Mouse (Mus musculus) CH12.LX (cell line): ENCODE measurements around the gene Ell2. TPM values are rescaled to one million over a fixed set of nuclear protein-coding genes. Genes with fewer than 3 reads are reported as not detected.
A peak's percentile ranks its signal among the peaks of the same experiment; 100 is the strongest.

Source experiments
- DNase-seq: peaks from one replicate; pipeline ENCODE4 v3.0.0-alpha.2; 2013; ENCODE audit errors: extremely low read depth
- H3K27ac ChIP-seq: 2 replicates; pipeline ENCODE4 v1.5.1; 2012; ENCODE audit warnings: low read depth, mild to moderate bottlenecking, control low read depth, moderate library complexity; ENCODE audit not compliant: insufficient read depth
- H3K27me3 ChIP-seq: replicated peaks from 2 replicates; pipeline ENCODE3; 2012; ENCODE audit warnings: inconsistent platforms
- H3K36me3 ChIP-seq, 2 experiments: replicated peaks in 1 of 2; 2 replicates each; pipeline versions ENCODE3 to v1.6.1; 2012; ENCODE audit warnings: inconsistent platforms in 1 of 2, low read length in 1 of 2, mild to moderate bottlenecking in 1 of 2, mixed read lengths in 1 of 2, moderate library complexity in 1 of 2; ENCODE audit not compliant: control insufficient read depth in 1 of 2, insufficient read depth in 1 of 2
- H3K4me1 ChIP-seq, 2 experiments: 2 replicates each; pipeline ENCODE4 v1.6.1; 2012; ENCODE audit warnings: inconsistent platforms in 1 of 2, moderate library complexity in 1 of 2; ENCODE audit not compliant: insufficient read depth in 2 of 2, control insufficient read depth in 1 of 2
- H3K4me2 ChIP-seq: 2 replicates; pipeline ENCODE4 v1.6.1; 2012; ENCODE audit warnings: low read depth, mild to moderate bottlenecking, control low read depth; ENCODE audit not compliant: poor library complexity, insufficient read depth, severe bottlenecking
- H3K4me3 ChIP-seq, 3 experiments: fragments of 150-350 bp in 1 of 3; sonication (generic) in 1 of 3; replicated peaks in 1 of 3; 2 replicates each; pipeline versions ENCODE3 to v1.5.1; 2011 to 2012; ENCODE audit warnings: low read depth in 2 of 3, low read length in 2 of 3, mild to moderate bottlenecking in 2 of 3, moderate library complexity in 2 of 3, control low read depth in 1 of 3, improper control_type of control experiment in 1 of 3, inconsistent platforms in 1 of 3, mixed read lengths in 1 of 3; ENCODE audit not compliant: poor library complexity in 1 of 3
- H3K79me2 ChIP-seq: replicated peaks from 2 replicates; pipeline ENCODE4 v1.6.1; 2012; ENCODE audit warnings: mild to moderate bottlenecking, moderate library complexity; ENCODE audit not compliant: control insufficient read depth, poor library complexity, insufficient read depth, severe bottlenecking; ENCODE audit errors: extremely low read depth
- H3K9ac ChIP-seq: 2 replicates; pipeline ENCODE4 v1.6.1; 2012; ENCODE audit warnings: low read depth, mild to moderate bottlenecking, control low read depth, moderate library complexity; ENCODE audit not compliant: insufficient read depth
- H3K9me3 ChIP-seq: replicated peaks from 2 replicates; pipeline ENCODE3; 2012; ENCODE audit warnings: low read length, inconsistent platforms, mixed read lengths
- BHLHE40 ChIP-seq: IDR thresholded peaks from 2 replicates; pipeline ENCODE4 v1.6.1; 2011; ENCODE audit warnings: mild to moderate bottlenecking, low read depth, low read length, improper control_type of control experiment
- CHD1 ChIP-seq: IDR thresholded peaks from 2 replicates; pipeline ENCODE4 v1.6.1; 2012; ENCODE audit warnings: low read depth, low read length, improper control_type of control experiment, inconsistent platforms
- CHD2 ChIP-seq: IDR thresholded peaks from 2 replicates; pipeline ENCODE4 v1.6.1; 2011; ENCODE audit warnings: low read length, improper control_type of control experiment
- E2F4 ChIP-seq: IDR thresholded peaks from 2 replicates; pipeline ENCODE4 v1.6.1; 2011; ENCODE audit warnings: low read depth, low read length, improper control_type of control experiment; ENCODE audit not compliant: insufficient replicate concordance
- ELF1 ChIP-seq: IDR thresholded peaks from 2 replicates; pipeline ENCODE4 v1.6.1; 2014; ENCODE audit warnings: low read depth, mild to moderate bottlenecking, inconsistent platforms, low read length, improper control_type of control experiment
- EP300 ChIP-seq: IDR thresholded peaks from 2 replicates; pipeline ENCODE4 v1.6.1; 2011; ENCODE audit warnings: low read length, improper control_type of control experiment
- HCFC1 ChIP-seq: IDR thresholded peaks from 2 replicates; pipeline ENCODE4 v1.6.1; 2012; ENCODE audit warnings: low read depth, mild to moderate bottlenecking, inconsistent platforms, low read length, improper control_type of control experiment
- IRF4 ChIP-seq: IDR thresholded peaks from 2 replicates; pipeline ENCODE4 v1.6.1; 2014; ENCODE audit warnings: low read depth, mild to moderate bottlenecking, inconsistent platforms, low read length, improper control_type of control experiment
- JUN ChIP-seq: IDR thresholded peaks from 2 replicates; pipeline ENCODE4 v1.6.1; 2011; ENCODE audit warnings: low read depth, mild to moderate bottlenecking, low read length, improper control_type of control experiment, moderate library complexity; ENCODE audit not compliant: insufficient read depth
- JUND ChIP-seq: conservative IDR thresholded peaks from 2 replicates; pipeline ENCODE4 v1.6.1; 2011; ENCODE audit warnings: low read depth, low read length, improper control_type of control experiment
- KAT2A ChIP-seq: IDR thresholded peaks from 2 replicates; pipeline ENCODE4 v1.6.1; 2012; ENCODE audit warnings: low read length, improper control_type of control experiment, inconsistent platforms; ENCODE audit not compliant: insufficient replicate concordance
- MEF2A ChIP-seq: IDR thresholded peaks from 2 replicates; pipeline ENCODE4 v1.6.1; 2014; ENCODE audit warnings: low read depth, mild to moderate bottlenecking, inconsistent platforms, low read length, improper control_type of control experiment, borderline replicate concordance
- MXI1 ChIP-seq: IDR thresholded peaks from 2 replicates; pipeline ENCODE4 v1.6.1; 2011; ENCODE audit warnings: mild to moderate bottlenecking, low read depth, low read length, improper control_type of control experiment
- MYC ChIP-seq: IDR thresholded peaks from 2 replicates; pipeline ENCODE4 v1.6.1; 2011; ENCODE audit warnings: low read depth, mild to moderate bottlenecking, improper control_type of control experiment, low read length
- NELFE ChIP-seq: IDR thresholded peaks from 2 replicates; pipeline ENCODE4 v1.6.1; 2011; ENCODE audit warnings: low read depth, low read length, improper control_type of control experiment
- PAX5 ChIP-seq: IDR thresholded peaks from 2 replicates; pipeline ENCODE4 v1.6.1; 2012; ENCODE audit warnings: low read length, inconsistent platforms, mixed read lengths
- POLR2A ChIP-seq: IDR thresholded peaks from 2 replicates; pipeline ENCODE4 v1.6.1; 2011; ENCODE audit warnings: low read depth, mild to moderate bottlenecking, improper control_type of control experiment, low read length
- POLR2AphosphoS2 ChIP-seq: IDR thresholded peaks from 2 replicates; pipeline ENCODE4 v1.6.1; 2011; ENCODE audit warnings: low read depth, low read length, improper control_type of control experiment
- RAD21 ChIP-seq: IDR thresholded peaks from 2 replicates; pipeline ENCODE4 v1.6.1; 2011; ENCODE audit warnings: low read depth, mild to moderate bottlenecking, low read length, improper control_type of control experiment, moderate library complexity
- RCOR1 ChIP-seq: conservative IDR thresholded peaks from 2 replicates; pipeline ENCODE4 v1.6.1; 2012; ENCODE audit warnings: low read depth, mild to moderate bottlenecking, inconsistent platforms, low read length, improper control_type of control experiment
- SIN3A ChIP-seq: IDR thresholded peaks from 2 replicates; pipeline ENCODE4 v1.6.1; 2012; ENCODE audit warnings: low read length, improper control_type of control experiment, inconsistent platforms
- SMC3 ChIP-seq: IDR thresholded peaks from 2 replicates; pipeline ENCODE4 v1.6.1; 2011; ENCODE audit warnings: low read depth, low read length, improper control_type of control experiment
- TBP ChIP-seq: conservative IDR thresholded peaks from 2 replicates; pipeline ENCODE4 v1.6.1; 2011; ENCODE audit warnings: low read depth, low read length, improper control_type of control experiment
- TCF12 ChIP-seq: IDR thresholded peaks from 2 replicates; pipeline ENCODE4 v1.6.1; 2014; ENCODE audit warnings: low read depth, mild to moderate bottlenecking, inconsistent platforms, low read length, improper control_type of control experiment
- UBTF ChIP-seq: IDR thresholded peaks from 2 replicates; pipeline ENCODE4 v1.6.1; 2012; ENCODE audit warnings: low read depth, mild to moderate bottlenecking, inconsistent platforms, low read length, improper control_type of control experiment, moderate library complexity
- USF1 ChIP-seq: IDR thresholded peaks from 2 replicates; pipeline ENCODE4 v1.6.1; 2014; ENCODE audit warnings: low read depth, mild to moderate bottlenecking, inconsistent platforms, low read length, improper control_type of control experiment
- USF2 ChIP-seq: conservative IDR thresholded peaks from 2 replicates; pipeline ENCODE4 v1.6.1; 2011; ENCODE audit warnings: low read depth, low read length, improper control_type of control experiment
- ZC3H11A ChIP-seq: IDR thresholded peaks from 2 replicates; pipeline ENCODE4 v1.6.1; 2012; ENCODE audit warnings: low read depth, mild to moderate bottlenecking, inconsistent platforms, low read length, improper control_type of control experiment
- ZKSCAN1 ChIP-seq: IDR thresholded peaks from 2 replicates; pipeline ENCODE4 v1.6.1; 2012; ENCODE audit warnings: low read depth, inconsistent platforms, low read length, improper control_type of control experiment, borderline replicate concordance
- dilution Hi-C: fragments of 300-500 bp; cut with MboI; formaldehyde crosslinking; loops from 2 replicates; pipeline ENCODE4 v1.14.3; 2020; ENCODE audit warnings: low sequenced_read_pairs; ENCODE audit not compliant: extremely low pct_unique_long_range_greater_than_20kb, extremely low pct_ligation_motif_present
- in situ Hi-C: fragments of 300-500 bp; cut with MboI; formaldehyde crosslinking; loops from 3 replicates; pipeline ENCODE4 v1.14.3; 2019; ENCODE audit warnings: low sequenced_read_pairs, low pct_ligation_motif_present, low pct_unique_long_range_greater_than_20kb, mixed read lengths
- polyA plus RNA-seq: library from polyadenylated mRNA; unstranded; fragments of >175 nt; gene quantifications from 2 replicates; pipeline ENCODE4 v1.2.1, GENCODE M21; 2012; ENCODE audit warnings: low read depth; ENCODE audit not compliant: insufficient read length
- total RNA-seq, 2 experiments: library from RNA; depleted of rRNA; stranded (reverse); fragments of 300-350 nt in 1 of 2; fragments of >200 nt in 1 of 2; gene quantifications; 2 replicates each; pipeline ENCODE4 v1.2.3; 2012 to 2014

The Ell2 gene
- total and polyA plus RNA-seq, 3 experiments = 44.4 to 123 (median 50.9) TPM

- Histone ChIP-seq H3K79me2 (peaks cover 73% of the 10 kb centered on the region), H3K27ac (peak overlapping the region; percentile 92), H3K9me3 (no peaks in the 10 kb centered on the region), H3K4me2 (peak overlapping the region; percentile 78), H3K4me1 (peaks cover 22 to 90% of the 10 kb centered on the region in 2 experiments), H3K27me3 (no peaks in the 10 kb centered on the region), H3K9ac (peak overlapping the region; percentile 51), H3K4me3 (no peak overlapping the region), H3K36me3 (peaks cover 0 to 7% of the 10 kb centered on the region in 2 experiments)
- peak; percentile 59 for DNase-seq
- dilution Hi-C loops (no loop called here), in situ Hi-C loops (no loop called here)
- TF ChIP-seq RAD21 = no peak; the same call in 1 of the 2 replicates
- TF ChIP-seq JUN = peak; percentile 39
- TF ChIP-seq TCF12 = peak; percentile 32; the same call in 1 of the 2 replicates
- TF ChIP-seq HCFC1 = no peak
- no peak for TF ChIP-seq NELFE
- TF ChIP-seq ZC3H11A = no peak
- no peak for TF ChIP-seq ELF1
- TF ChIP-seq USF1 = no peak
- no peak for TF ChIP-seq USF2
- TF ChIP-seq EP300 = peak; percentile 65
- TF ChIP-seq POLR2A = peak; percentile 27; the same call in 1 of the 2 replicates
- peak; percentile 47; the same call in 1 of the 2 replicates for TF ChIP-seq BHLHE40
- TF ChIP-seq RCOR1 = no peak
- TF ChIP-seq JUND = peak; percentile 78
- no peak for TF ChIP-seq POLR2AphosphoS2
- TF ChIP-seq PAX5 = no peak
- TF ChIP-seq KAT2A = no peak
- TF ChIP-seq SMC3 = no peak
- TF ChIP-seq IRF4 = peak; percentile 74
- no peak for TF ChIP-seq UBTF
Measured at GRCm38 (mm10) chr13:75738957-75739356, 32.4 kb downstream of the Ell2 start.

- H3K4me1 ChIP-seq = peaks cover 26 to 86% of the 10 kb centered on the region in 2 experiments
- in situ Hi-C loops (loop anchor here (5.0 kb wide), 1 partner anchor 57 kb away; no protein-coding TSS in a partner anchor), dilution Hi-C loops (no loop called here)
- peak overlapping the region; percentile 86 for H3K4me2 ChIP-seq
- no peaks in the 10 kb centered on the region for H3K9me3 ChIP-seq
- peaks cover 0 to 11% of the 10 kb centered on the region in 2 experiments for H3K36me3 ChIP-seq
- H3K9ac ChIP-seq = peak overlapping the region; percentile 51; the same call in 1 of the 2 replicates
- DNase-seq = peak; percentile 91
- H3K27ac ChIP-seq = peak overlapping the region; percentile 68
- no peaks in the 10 kb centered on the region for H3K27me3 ChIP-seq
- no peak overlapping the region for H3K4me3 ChIP-seq
- peaks cover 75% of the 10 kb centered on the region for H3K79me2 ChIP-seq
- TF ChIP-seq RCOR1 (peak; percentile 99), HCFC1 (no peak), JUND (peak; percentile 99), USF2 (no peak), MEF2A (peak; percentile 100), ZKSCAN1 (no peak), MYC (peak; percentile 62; the same call in 1 of the 2 replicates), MXI1 (no peak; the same call in 1 of the 2 replicates), IRF4 (peak; percentile 99), UBTF (no peak), TBP (peak; percentile 77), EP300 (peak; percentile 99), E2F4 (no peak; the same call in 1 of the 2 replicates), SIN3A (peak; percentile 72; the same call in 1 of the 2 replicates), CHD2 (peak; percentile 87), BHLHE40 (peak; percentile 90), SMC3 (0 out of 2 replicates have a peak, but pooled peaks have one; percentile 3), RAD21 (no peak; the same call in 1 of the 2 replicates), CHD1 (no peak; the same call in 1 of the 2 replicates), USF1 (no peak), ELF1 (0 out of 2 replicates have a peak, but pooled peaks have one; percentile 21), NELFE (no peak), TCF12 (peak; percentile 100)
Measured at GRCm38 (mm10) chr13:75740018-75740417, 33.5 kb downstream of the Ell2 start.
